Mouse (Mus musculus) frontal cortex, adult 2 months (tissue): ENCODE results near the gene Gm9887. TPM values are rescaled to one million over a fixed set of nuclear protein-coding genes. Genes with fewer than 3 reads are reported as not detected.

Experiments
- DNase-seq, 2 experiments: peaks; one replicate each; pipeline ENCODE4 v3.0.0; 2022; ENCODE audit warnings: low spot score in 1 of 2; ENCODE audit errors: extremely low spot score in 1 of 2
- polyA plus RNA-seq: library from polyadenylated mRNA; depleted of rRNA; stranded (reverse); fragments of >200 nt; gene quantifications from 2 replicates; pipeline ENCODE4 v1.2.3, GENCODE M21; 2012; rRNA removed

The Gm9887 gene
- polyA plus RNA-seq, 1 experiment, result 0.50 TPM

GRCm38 (mm10) chr12:69361919-69362318, 10.3 kb downstream of the Gm9887 start:
- no peak for DNase-seq

GRCm38 (mm10) chr12:69360997-69361899, 11.0 kb downstream of the Gm9887 start:
- DNase-seq, result peak; percentile 96 to 100

GRCm38 (mm10) chr12:69360655-69360996, 11.6 kb downstream of the Gm9887 start:
- peak; percentile 58 to 89 for DNase-seq

- no peak for DNase-seq
Measured at GRCm38 (mm10) chr12:69357300-69357646, 15.0 kb downstream of the Gm9887 start.

- peak; percentile 80 to 95 for DNase-seq
Measured at GRCm38 (mm10) chr12:69356546-69357299, 15.5 kb downstream of the Gm9887 start, which contains the start of gene Nemf. Nemf (minus strand) TSS chr12:69357165.

GRCm38 (mm10) chr12:69351685-69352084, 20.6 kb downstream of the Gm9887 start:
- DNase-seq, result no peak

- DNase-seq, result no peak
Measured at GRCm38 (mm10) chr12:69349928-69350327, 22.3 kb downstream of the Gm9887 start.

- peak in 1 of 2 experiments; percentile 42 for DNase-seq
Measured at GRCm38 (mm10) chr12:69333547-69333946, 38.7 kb downstream of the Gm9887 start.

- no peak for DNase-seq
Measured at GRCm38 (mm10) chr12:69332147-69332546, 40.1 kb downstream of the Gm9887 start.

- no peak for DNase-seq
Measured at GRCm38 (mm10) chr12:69331187-69331586, 41.1 kb downstream of the Gm9887 start.

Other genes with a start within 250 kb of the Gm9887 start
- gene Rps29, start 213.3 kb downstream of the Gm9887 start, polyA plus RNA-seq, result 1,265 and 1,574 TPM in 2 replicates
- gene Lrr1, start 203.6 kb downstream of the Gm9887 start, polyA plus RNA-seq, result 0.06 and 0.56 TPM in 2 replicates
- gene Rpl36al, start 188.4 kb downstream of the Gm9887 start, polyA plus RNA-seq, result 304 and 313 TPM in 2 replicates
- gene Mgat2, start 188.3 kb downstream of the Gm9887 start, polyA plus RNA-seq, result 14.4 and 15.7 TPM in 2 replicates
- gene Gm49383, start 175.4 kb downstream of the Gm9887 start, polyA plus RNA-seq, result 1.1 and 1.2 TPM in 2 replicates
- 2.0 and 2.2 TPM in 2 replicates for gene Dnaaf2, start 174.0 kb downstream of the Gm9887 start, polyA plus RNA-seq
- gene Gm49384, start 168.2 kb downstream of the Gm9887 start, polyA plus RNA-seq, result 2.2 and 2.5 TPM in 2 replicates
- gene Pole2, start 144.3 kb downstream of the Gm9887 start, polyA plus RNA-seq, result 1.6 and 2.0 TPM in 2 replicates
- 20.9 and 23.6 TPM in 2 replicates for gene Klhdc1, start 131.3 kb downstream of the Gm9887 start, polyA plus RNA-seq
- gene Klhdc2, start 75.8 kb downstream of the Gm9887 start, polyA plus RNA-seq, result 121 and 127 TPM in 2 replicates
- 38.2 and 45.4 TPM in 2 replicates for gene Nemf, start 15.3 kb downstream of the Gm9887 start, polyA plus RNA-seq
- gene Arf6, start 308 bp downstream of the Gm9887 start, polyA plus RNA-seq, result 46.3 and 48.8 TPM in 2 replicates
- 23.7 and 26.8 TPM in 2 replicates for gene Vcpkmt, start 210.6 kb upstream of the Gm9887 start, polyA plus RNA-seq